Mouse (Mus musculus) naive thymus-derived CD4-positive, alpha-beta T cell, adult 2 months (primary cell): ENCODE data around the gene Coa3.

Experiments used
- DNase-seq: peaks from one replicate; pipeline ENCODE4 v3.0.0-alpha.2; 2011; ENCODE audit warnings: low read depth

Gene Coa3

GRCm38 (mm10) chr11:101251031-101251430, 27.9 kb downstream of the Coa3 start:
- DNase-seq: no peak

- peak; percentile 80 for DNase-seq
Measured at GRCm38 (mm10) chr11:101248258-101248994, 30.5 kb downstream of the Coa3 start.

- no peak for DNase-seq
Measured at GRCm38 (mm10) chr11:101247521-101248030, 31.3 kb downstream of the Coa3 start.

- no peak for DNase-seq
Measured at GRCm38 (mm10) chr11:101246702-101247012, 32.3 kb downstream of the Coa3 start.

- peak; percentile 25 for DNase-seq
Measured at GRCm38 (mm10) chr11:101245855-101246701, 32.8 kb downstream of the Coa3 start, which contains the start of gene Ramp2. Ramp2 (plus strand) TSS chr11:101246028.

- DNase-seq: no peak
Measured at GRCm38 (mm10) chr11:101245071-101245470, 33.8 kb downstream of the Coa3 start.

GRCm38 (mm10) chr11:101238071-101238647, 40.8 kb downstream of the Coa3 start:
- no peak for DNase-seq

GRCm38 (mm10) chr11:101236782-101237181, 42.1 kb downstream of the Coa3 start:
- DNase-seq: no peak

GRCm38 (mm10) chr11:101235429-101235828, 43.5 kb downstream of the Coa3 start:
- DNase-seq: no peak

GRCm38 (mm10) chr11:101234124-101234523, 44.8 kb downstream of the Coa3 start:
- no peak for DNase-seq

GRCm38 (mm10) chr11:101233240-101233639, 45.7 kb downstream of the Coa3 start:
- no peak for DNase-seq

GRCm38 (mm10) chr11:101232010-101232839, 46.7 kb downstream of the Coa3 start:
- DNase-seq: no peak

GRCm38 (mm10) chr11:101230991-101231871, 47.7 kb downstream of the Coa3 start:
- no peak for DNase-seq

GRCm38 (mm10) chr11:101230526-101230925, 48.4 kb downstream of the Coa3 start:
- no peak for DNase-seq

GRCm38 (mm10) chr11:101230061-101230511, 48.8 kb downstream of the Coa3 start:
- DNase-seq: no peak

GRCm38 (mm10) chr11:101229361-101229900, 49.5 kb downstream of the Coa3 start:
- no peak for DNase-seq
